Mouse (Mus musculus): ENCODE measurements around the gene Gipc3. TPM values are rescaled to one million over a fixed set of nuclear protein-coding genes. Genes with fewer than 3 reads are reported as not detected.

Gene Gipc3
- total and polyA plus RNA-seq, 2 experiments from 2014 or later, result not detected

DNA sequence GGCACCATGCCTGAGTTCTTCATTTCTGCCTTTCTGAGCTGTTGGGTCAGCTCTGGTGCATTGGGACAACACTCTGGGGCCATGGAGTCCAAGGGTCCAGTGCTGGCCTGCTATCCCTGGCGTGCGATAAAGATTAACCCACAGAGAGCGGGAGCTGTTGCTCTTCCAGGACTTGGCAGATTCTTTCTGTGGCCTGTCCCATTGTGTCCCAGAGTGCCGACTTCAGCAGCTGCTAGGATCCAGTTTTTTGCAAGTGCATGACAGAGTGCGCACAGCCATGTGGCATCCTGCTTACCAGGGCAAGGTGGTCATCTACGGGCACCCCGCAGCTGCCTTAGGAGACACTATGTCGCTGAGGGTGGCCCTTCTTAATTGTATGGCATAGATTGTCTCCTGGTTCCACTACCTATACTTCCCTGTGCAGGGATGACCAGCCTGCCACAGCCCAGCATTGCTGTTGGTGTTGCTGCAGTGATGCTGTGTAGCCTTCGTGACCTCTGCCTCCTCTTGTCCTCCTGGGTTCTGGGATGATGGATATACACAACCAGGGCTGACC, 42.6 kb downstream of the Gipc3 start:
- Histone ChIP-seq H3K4me2 (ENCODE audit: low read depth) (no peak overlapping the region), H3K36me3 (ENCODE audit: insufficient read depth) (peaks cover 4% of the 10 kb centered on the region; the same call in 1 of the 2 replicates), H3K9me3 (ENCODE audit: low read length) (no peaks in the 10 kb centered on the region), H3K27ac (ENCODE audit: low read depth, low read length) (no peak overlapping the region), H3K9ac (no peak overlapping the region), H3K4me1 (ENCODE audit: insufficient read depth) (no peaks in the 10 kb centered on the region; the same call in 1 of the 2 replicates), H3K4me3 (ENCODE audit: low read depth, low read length) (no peak overlapping the region), H3K27me3 (ENCODE audit: insufficient read depth, low read length) (no peaks in the 10 kb centered on the region)
- DNase-seq (no peak), ATAC-seq (no peak)
- WGBS, result 83% methylated on average over 9 of the region's 9 CpGs
- TF ChIP-seq CTCF (IDR thresholded peaks at IDR 0.05; ENCODE audit: low read depth), result no peak

DNA sequence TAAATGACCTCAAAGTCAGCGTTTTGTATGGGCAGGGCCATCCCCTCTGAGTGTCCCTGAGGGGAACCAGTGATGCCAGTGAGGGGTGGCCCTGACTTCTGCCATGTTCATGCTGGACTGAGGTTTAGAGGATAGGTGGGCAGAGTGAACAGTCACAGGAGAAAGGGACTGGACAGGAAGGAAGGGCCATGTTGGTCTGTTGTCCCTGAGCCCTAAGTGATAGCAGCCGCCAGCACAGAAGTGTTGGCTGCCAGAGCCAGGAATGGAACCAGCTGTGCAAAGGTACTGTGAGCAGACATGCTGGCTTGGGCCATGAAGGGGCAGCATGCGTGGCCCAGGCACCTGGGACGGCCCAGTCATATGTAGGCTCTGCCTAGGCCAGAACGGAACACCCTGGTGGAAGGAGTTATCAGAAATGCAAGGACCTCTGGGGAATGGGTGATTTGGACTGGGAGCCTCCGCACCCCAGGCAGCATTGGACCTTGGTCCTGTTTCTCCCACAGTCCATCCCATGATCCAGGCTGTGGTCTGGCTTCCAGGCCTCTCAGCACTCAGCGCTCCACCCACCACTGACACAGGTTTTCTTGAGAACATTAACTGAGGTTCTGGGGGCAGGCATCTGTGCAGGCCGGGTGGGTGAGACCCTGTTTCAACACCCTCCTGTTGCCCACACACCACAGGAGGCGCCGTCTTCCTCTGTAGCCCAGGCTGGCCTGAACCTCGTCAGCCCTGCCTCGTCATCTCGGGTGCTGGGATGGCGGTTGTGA, 43.3 kb downstream of the Gipc3 start:
- no peak for TF ChIP-seq CTCF (IDR thresholded peaks at IDR 0.05; ENCODE audit: low read depth)
- H3K9me3 ChIP-seq (ENCODE audit: low read length), result no peaks in the 10 kb centered on the region
- 94% methylated on average over 14 of the region's 14 CpGs for WGBS
- no peak overlapping the region for H3K4me2 ChIP-seq (ENCODE audit: low read depth)
- H3K36me3 ChIP-seq (ENCODE audit: insufficient read depth), result 0 out of 2 replicates have a peak, but pooled peaks cover 4% of the 10 kb centered on the region
- ATAC-seq (no peak), DNase-seq (no peak)
- no peak overlapping the region for H3K27ac ChIP-seq (ENCODE audit: low read depth, low read length)
- H3K9ac ChIP-seq, result no peak overlapping the region
- H3K27me3 ChIP-seq (ENCODE audit: insufficient read depth, low read length), result no peaks in the 10 kb centered on the region
- H3K4me1 ChIP-seq (ENCODE audit: insufficient read depth), result peaks cover 2% of the 10 kb centered on the region
- H3K4me3 ChIP-seq (ENCODE audit: low read depth, low read length), result no peak overlapping the region

GRCm38 (mm10) chr10:81298369-81299100, 44.5 kb downstream of the Gipc3 start:
- Histone ChIP-seq H3K27me3 (ENCODE audit: insufficient read depth, low read length) (no peaks in the 10 kb centered on the region), H3K9me3 (ENCODE audit: low read length) (no peaks in the 10 kb centered on the region), H3K27ac (ENCODE audit: low read depth, low read length) (peak overlapping the region; percentile 21; the same call in 1 of the 2 replicates), H3K36me3 (ENCODE audit: insufficient read depth) (0 out of 2 replicates have a peak, but pooled peaks cover 4% of the 10 kb centered on the region), H3K4me1 (ENCODE audit: insufficient read depth) (peaks cover 10% of the 10 kb centered on the region), H3K4me3 (ENCODE audit: low read depth, low read length) (no peak overlapping the region), H3K9ac (no peak overlapping the region), H3K4me2 (ENCODE audit: low read depth) (no peak overlapping the region)
- ATAC-seq (no peak), DNase-seq (no peak)
- no peak for TF ChIP-seq CTCF (IDR thresholded peaks at IDR 0.05; ENCODE audit: low read depth)
- WGBS, result 94% methylated on average over 17 of the region's 17 CpGs

DNA sequence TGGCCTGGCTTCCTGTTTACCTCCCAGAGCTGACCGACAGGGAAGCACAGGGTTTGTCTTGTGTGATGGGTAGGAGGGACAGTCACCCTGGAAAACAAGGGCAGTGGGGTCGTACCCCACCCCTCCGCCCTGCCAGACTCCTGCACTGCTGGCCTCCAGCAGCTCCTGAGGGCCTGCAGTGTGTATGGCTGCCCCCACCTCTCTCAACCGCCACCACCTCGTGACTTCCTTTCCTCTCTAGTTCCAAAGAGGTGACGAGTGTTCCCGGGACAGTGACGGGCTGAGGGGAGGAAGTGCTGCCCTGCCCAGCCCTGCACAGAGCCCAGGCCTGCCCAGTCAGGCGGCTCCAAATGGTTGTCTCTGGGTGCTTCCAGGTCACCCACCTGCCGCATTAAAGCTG, 45.2 kb downstream of the Gipc3 start:
- H3K27me3 ChIP-seq (ENCODE audit: insufficient read depth, low read length), result no peaks in the 10 kb centered on the region
- 80% methylated on average over 10 of the region's 10 CpGs for WGBS
- no peak for TF ChIP-seq CTCF (IDR thresholded peaks at IDR 0.05; ENCODE audit: low read depth)
- no peak overlapping the region for H3K27ac ChIP-seq (ENCODE audit: low read depth, low read length)
- no peak overlapping the region for H3K4me3 ChIP-seq (ENCODE audit: low read depth, low read length)
- DNase-seq (no peak), ATAC-seq (no peak)
- no peaks in the 10 kb centered on the region for H3K9me3 ChIP-seq (ENCODE audit: low read length)
- H3K4me1 ChIP-seq (ENCODE audit: insufficient read depth), result peaks cover 10% of the 10 kb centered on the region
- no peak overlapping the region for H3K4me2 ChIP-seq (ENCODE audit: low read depth)
- H3K9ac ChIP-seq, result no peak overlapping the region
- 0 out of 2 replicates have a peak, but pooled peaks cover 4% of the 10 kb centered on the region for H3K36me3 ChIP-seq (ENCODE audit: insufficient read depth)

DNA sequence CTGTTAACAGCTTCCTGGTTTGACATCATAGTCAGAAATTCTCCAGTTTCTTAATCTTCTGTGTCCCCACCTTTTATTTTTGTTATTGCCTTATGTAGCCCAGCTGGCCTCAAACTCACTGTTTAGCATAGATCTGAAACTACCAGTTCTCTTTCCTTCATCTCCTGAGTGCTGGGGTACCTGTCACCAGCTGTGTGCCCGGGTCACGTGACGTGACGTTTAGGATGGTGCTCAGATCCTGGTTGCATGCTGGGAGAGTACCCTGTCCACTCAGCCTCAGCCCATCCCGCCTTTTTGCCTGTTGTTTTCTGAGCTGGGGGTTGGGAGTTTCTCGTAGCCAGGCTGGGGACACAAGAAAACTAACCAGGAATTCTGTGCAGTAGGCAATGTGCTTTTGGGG, 45.8 kb downstream of the Gipc3 start:
- no peak for TF ChIP-seq CTCF (IDR thresholded peaks at IDR 0.05; ENCODE audit: low read depth)
- Histone ChIP-seq H3K9ac (no peak overlapping the region), H3K4me2 (ENCODE audit: low read depth) (no peak overlapping the region), H3K4me3 (ENCODE audit: low read depth, low read length) (no peak overlapping the region), H3K27me3 (ENCODE audit: insufficient read depth, low read length) (no peaks in the 10 kb centered on the region), H3K9me3 (ENCODE audit: low read length) (no peaks in the 10 kb centered on the region), H3K27ac (ENCODE audit: low read depth, low read length) (no peak overlapping the region), H3K4me1 (ENCODE audit: insufficient read depth) (peaks cover 10% of the 10 kb centered on the region), H3K36me3 (ENCODE audit: insufficient read depth) (0 out of 2 replicates have a peak, but pooled peaks cover 4% of the 10 kb centered on the region)
- 87% methylated on average over 6 of the region's 6 CpGs for WGBS
- no peak for DNase-seq
- no peak for ATAC-seq

DNA sequence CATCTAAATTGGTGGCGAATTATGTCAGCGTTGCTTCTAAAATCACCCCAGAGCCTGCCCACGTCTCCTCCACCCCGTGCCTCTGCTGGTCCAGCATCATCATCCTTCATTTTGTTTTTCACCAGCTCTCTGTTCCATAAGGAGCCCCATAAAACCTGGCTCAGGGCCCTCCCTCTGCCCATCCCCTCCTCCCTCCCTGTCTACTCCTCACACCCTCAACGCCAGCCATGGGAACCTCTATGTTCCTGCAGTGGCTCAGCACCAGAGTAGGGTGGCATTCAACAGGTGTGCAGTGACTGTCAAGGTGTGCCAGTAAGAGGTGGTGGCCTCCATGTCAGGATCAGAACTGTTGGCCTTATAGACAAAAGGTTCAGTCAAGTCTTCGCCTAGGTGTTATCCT, 47.9 kb downstream of the Gipc3 start:
- no peak for TF ChIP-seq CTCF (IDR thresholded peaks at IDR 0.05; ENCODE audit: low read depth)
- DNase-seq (no peak), ATAC-seq (no peak)
- Histone ChIP-seq H3K36me3 (ENCODE audit: insufficient read depth) (no peaks in the 10 kb centered on the region), H3K27ac (ENCODE audit: low read depth, low read length) (no peak overlapping the region), H3K9ac (no peak overlapping the region), H3K27me3 (ENCODE audit: insufficient read depth, low read length) (no peaks in the 10 kb centered on the region), H3K4me1 (ENCODE audit: insufficient read depth) (peaks cover 10% of the 10 kb centered on the region), H3K9me3 (ENCODE audit: low read length) (no peaks in the 10 kb centered on the region), H3K4me2 (ENCODE audit: low read depth) (no peak overlapping the region), H3K4me3 (ENCODE audit: low read depth, low read length) (no peak overlapping the region)
- WGBS, result 87% methylated on average over 6 of the region's 6 CpGs

- no peaks in the 10 kb centered on the region for H3K9me3 ChIP-seq (ENCODE audit: low read length)
- H3K4me1 ChIP-seq (ENCODE audit: insufficient read depth), result peaks cover 10% of the 10 kb centered on the region
- 71% methylated on average over 8 of the region's 8 CpGs for WGBS
- peak overlapping the region; percentile 85 for H3K9ac ChIP-seq
- DNase-seq, result no peak
- no peak for ATAC-seq
- peak overlapping the region; percentile 75 for H3K4me2 ChIP-seq (ENCODE audit: low read depth)
- no peak for TF ChIP-seq CTCF (IDR thresholded peaks at IDR 0.05; ENCODE audit: low read depth)
- H3K27me3 ChIP-seq (ENCODE audit: insufficient read depth, low read length), result no peaks in the 10 kb centered on the region
- H3K27ac ChIP-seq (ENCODE audit: low read depth, low read length), result no peak overlapping the region
- no peak overlapping the region; the same call in 1 of the 2 replicates for H3K4me3 ChIP-seq (ENCODE audit: low read depth, low read length)
- H3K36me3 ChIP-seq (ENCODE audit: insufficient read depth), result no peaks in the 10 kb centered on the region
These were observed 48.6 kb downstream of the Gipc3 start for GRCm38 (mm10) chr10:81294442-81294841.

Measured in forebrain, postnatal 0 days (tissue).